Mouse (Mus musculus): ENCODE results near the gene Pga5. TPM values are rescaled to one million over a fixed set of nuclear protein-coding genes. Genes with fewer than 3 reads are reported as not detected.

The Pga5 gene
- polyA plus RNA-seq, 1 experiment, result 2.9 TPM

DNA sequence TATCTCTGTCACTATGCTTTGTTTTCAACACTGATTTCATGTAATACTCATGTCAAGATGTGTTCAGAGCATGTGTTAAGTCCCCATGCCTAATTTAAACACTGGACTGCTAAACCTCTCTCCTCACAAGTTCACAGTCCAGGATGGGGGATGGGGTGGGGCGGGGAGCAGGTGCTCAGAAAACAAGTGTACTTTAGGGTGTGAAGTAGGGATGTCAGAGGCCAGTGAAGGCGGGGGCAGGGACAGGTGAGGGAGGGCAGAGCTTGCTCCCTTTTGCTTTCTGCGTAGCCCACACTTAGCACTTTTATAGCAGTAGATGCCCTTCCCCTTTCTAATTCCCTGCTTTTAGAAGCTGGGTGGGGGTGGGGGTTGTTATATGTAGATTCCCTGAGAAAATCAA, 12.8 kb downstream of the Pga5 start:
- no peaks in the 10 kb centered on the region for H3K4me1 ChIP-seq (ENCODE audit: control insufficient read depth, insufficient read depth, low read length)
- H3K9me3 ChIP-seq (replicated peaks; ENCODE audit: control insufficient read depth, insufficient read depth, low read length, poor library complexity, severe bottlenecking), result no peaks in the 10 kb centered on the region
- no peak for TF ChIP-seq EP300 (IDR thresholded peaks at IDR 0.05; ENCODE audit: insufficient read depth, low read depth, low read length)
- no peak for TF ChIP-seq POLR2A (IDR thresholded peaks at IDR 0.05; ENCODE audit: insufficient read depth, low read length)
- no peak for TF ChIP-seq CTCF (IDR thresholded peaks at IDR 0.05; ENCODE audit: low read depth, low read length)
- H3K27me3 ChIP-seq (ENCODE audit: control insufficient read depth, insufficient read depth, low read length, poor library complexity, severe bottlenecking), result no peaks in the 10 kb centered on the region
- H3K36me3 ChIP-seq (ENCODE audit: control insufficient read depth, insufficient read depth, low read length, poor library complexity, severe bottlenecking), result no peaks in the 10 kb centered on the region
- no peak overlapping the region for H3K27ac ChIP-seq (ENCODE audit: insufficient read depth, low read length)
- H3K4me3 ChIP-seq (ENCODE audit: low read depth, low read length), result no peak overlapping the region
- no peak overlapping the region for H3K9ac ChIP-seq (ENCODE audit: low read depth, poor library complexity, severe bottlenecking)

DNA sequence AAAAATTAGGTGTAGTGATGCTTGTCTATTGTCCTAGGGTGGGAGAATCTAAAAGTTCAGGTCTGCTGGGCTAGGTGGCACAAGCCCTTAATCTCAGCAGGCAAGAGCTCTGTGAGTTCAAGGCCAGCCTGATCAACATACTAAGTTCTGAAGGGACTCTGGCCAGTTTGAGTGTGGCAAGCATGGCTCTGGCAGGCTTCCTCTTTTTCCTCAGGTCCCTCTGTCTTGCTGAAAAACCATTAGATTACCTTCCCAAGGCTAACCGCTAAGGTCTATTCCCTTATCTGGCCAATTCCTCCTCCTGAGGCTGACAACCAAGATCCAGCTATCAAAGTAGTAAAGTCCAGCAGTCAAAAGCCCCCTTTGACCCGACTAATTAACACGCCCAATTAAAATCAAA, 15.2 kb downstream of the Pga5 start:
- Histone ChIP-seq H3K27me3 (ENCODE audit: control insufficient read depth, insufficient read depth, low read length, poor library complexity, severe bottlenecking) (no peaks in the 10 kb centered on the region), H3K9ac (ENCODE audit: low read depth, poor library complexity, severe bottlenecking) (no peak overlapping the region), H3K4me1 (ENCODE audit: control insufficient read depth, insufficient read depth, low read length) (no peaks in the 10 kb centered on the region), H3K27ac (ENCODE audit: insufficient read depth, low read length) (no peak overlapping the region), H3K4me3 (ENCODE audit: low read depth, low read length) (no peak overlapping the region), H3K36me3 (ENCODE audit: control insufficient read depth, insufficient read depth, low read length, poor library complexity, severe bottlenecking) (no peaks in the 10 kb centered on the region), H3K9me3 (replicated peaks; ENCODE audit: control insufficient read depth, insufficient read depth, low read length, poor library complexity, severe bottlenecking) (no peaks in the 10 kb centered on the region)
- TF ChIP-seq EP300 (IDR thresholded peaks at IDR 0.05; ENCODE audit: insufficient read depth, low read depth, low read length) (no peak), POLR2A (IDR thresholded peaks at IDR 0.05; ENCODE audit: insufficient read depth, low read length) (no peak), CTCF (IDR thresholded peaks at IDR 0.05; ENCODE audit: low read depth, low read length) (no peak)

DNA sequence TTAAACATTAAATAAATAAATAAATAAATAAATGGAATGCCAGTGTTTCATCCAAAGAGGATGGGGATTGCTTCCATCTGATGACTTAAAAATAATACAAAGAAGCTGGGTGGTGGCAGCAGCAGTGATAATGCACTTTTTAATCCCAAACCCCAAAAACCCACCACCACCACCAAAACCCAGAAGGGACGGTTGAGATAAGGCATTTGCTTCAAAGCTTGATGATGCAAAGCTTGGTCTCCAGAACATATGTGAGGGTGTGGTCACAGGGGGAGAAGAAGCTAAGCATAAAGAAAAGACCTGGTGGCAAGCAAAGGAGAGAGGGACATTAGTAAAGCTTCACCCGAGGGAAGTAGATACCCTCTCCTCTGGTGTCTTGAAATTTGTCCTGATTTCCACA, 16.0 kb downstream of the Pga5 start:
- no peaks in the 10 kb centered on the region for H3K9me3 ChIP-seq (replicated peaks; ENCODE audit: control insufficient read depth, insufficient read depth, low read length, poor library complexity, severe bottlenecking)
- no peaks in the 10 kb centered on the region for H3K27me3 ChIP-seq (ENCODE audit: control insufficient read depth, insufficient read depth, low read length, poor library complexity, severe bottlenecking)
- H3K36me3 ChIP-seq (ENCODE audit: control insufficient read depth, insufficient read depth, low read length, poor library complexity, severe bottlenecking), result no peaks in the 10 kb centered on the region
- H3K27ac ChIP-seq (ENCODE audit: insufficient read depth, low read length), result no peak overlapping the region
- no peak for TF ChIP-seq EP300 (IDR thresholded peaks at IDR 0.05; ENCODE audit: insufficient read depth, low read depth, low read length)
- H3K9ac ChIP-seq (ENCODE audit: low read depth, poor library complexity, severe bottlenecking), result no peak overlapping the region
- H3K4me3 ChIP-seq (ENCODE audit: low read depth, low read length), result no peak overlapping the region
- H3K4me1 ChIP-seq (ENCODE audit: control insufficient read depth, insufficient read depth, low read length), result no peaks in the 10 kb centered on the region

DNA sequence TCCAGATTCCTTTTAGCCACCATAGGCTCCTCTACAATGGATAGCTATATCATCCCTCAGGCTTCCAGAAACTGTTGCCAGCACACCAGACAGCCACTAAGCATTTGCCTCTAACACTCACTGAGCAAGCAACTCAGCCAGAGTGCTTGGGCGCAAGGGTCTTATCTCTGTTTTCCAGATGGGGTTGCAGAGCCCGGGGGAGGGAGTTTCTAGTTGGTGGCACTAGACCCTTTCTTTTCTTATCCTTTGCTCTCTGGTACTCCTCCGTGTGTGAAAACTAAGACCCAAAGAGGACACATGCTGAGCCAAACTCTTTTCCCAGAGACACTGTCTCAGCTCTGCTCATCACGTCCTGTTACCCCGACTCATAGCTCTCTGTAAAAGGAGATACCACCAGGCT, 16.5 kb downstream of the Pga5 start:
- Histone ChIP-seq H3K36me3 (ENCODE audit: control insufficient read depth, insufficient read depth, low read length, poor library complexity, severe bottlenecking) (no peaks in the 10 kb centered on the region), H3K9me3 (replicated peaks; ENCODE audit: control insufficient read depth, insufficient read depth, low read length, poor library complexity, severe bottlenecking) (no peaks in the 10 kb centered on the region), H3K4me3 (ENCODE audit: low read depth, low read length) (no peak overlapping the region), H3K9ac (ENCODE audit: low read depth, poor library complexity, severe bottlenecking) (no peak overlapping the region), H3K27me3 (ENCODE audit: control insufficient read depth, insufficient read depth, low read length, poor library complexity, severe bottlenecking) (no peaks in the 10 kb centered on the region), H3K27ac (ENCODE audit: insufficient read depth, low read length) (no peak overlapping the region), H3K4me1 (ENCODE audit: control insufficient read depth, insufficient read depth, low read length) (no peaks in the 10 kb centered on the region)
- TF ChIP-seq CTCF (IDR thresholded peaks at IDR 0.05; ENCODE audit: low read depth, low read length) (no peak), POLR2A (IDR thresholded peaks at IDR 0.05; ENCODE audit: insufficient read depth, low read length) (no peak), EP300 (IDR thresholded peaks at IDR 0.05; ENCODE audit: insufficient read depth, low read depth, low read length) (no peak)

DNA sequence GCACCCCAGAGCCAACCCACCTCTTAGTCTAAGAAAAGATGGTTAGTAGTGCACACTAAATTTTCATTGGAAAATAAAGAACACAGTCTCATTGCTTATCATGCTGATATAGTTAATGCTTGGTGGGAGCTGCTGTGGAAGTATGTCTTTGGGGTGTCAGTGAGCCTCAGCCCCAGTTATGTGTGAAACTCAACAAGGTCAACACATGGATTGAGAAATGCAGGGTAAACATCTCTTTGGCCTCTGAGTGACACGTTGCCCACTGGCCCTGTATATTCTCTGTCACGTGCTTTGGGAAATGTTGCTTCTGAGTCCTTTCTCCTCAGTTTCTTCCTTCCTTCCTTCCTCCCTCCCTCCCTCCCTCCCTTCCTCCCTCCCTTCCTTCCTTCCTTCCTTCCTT, 19.5 kb downstream of the Pga5 start:
- TF ChIP-seq CTCF (IDR thresholded peaks at IDR 0.05; ENCODE audit: low read depth, low read length) (no peak), EP300 (IDR thresholded peaks at IDR 0.05; ENCODE audit: insufficient read depth, low read depth, low read length) (no peak), POLR2A (IDR thresholded peaks at IDR 0.05; ENCODE audit: insufficient read depth, low read length) (no peak)
- H3K9me3 ChIP-seq (replicated peaks; ENCODE audit: control insufficient read depth, insufficient read depth, low read length, poor library complexity, severe bottlenecking), result no peaks in the 10 kb centered on the region
- H3K27ac ChIP-seq (ENCODE audit: insufficient read depth, low read length), result no peak overlapping the region
- no peaks in the 10 kb centered on the region for H3K36me3 ChIP-seq (ENCODE audit: control insufficient read depth, insufficient read depth, low read length, poor library complexity, severe bottlenecking)
- no peaks in the 10 kb centered on the region for H3K4me1 ChIP-seq (ENCODE audit: control insufficient read depth, insufficient read depth, low read length)
- H3K4me3 ChIP-seq (ENCODE audit: low read depth, low read length), result no peak overlapping the region
- no peak overlapping the region for H3K9ac ChIP-seq (ENCODE audit: low read depth, poor library complexity, severe bottlenecking)
- no peaks in the 10 kb centered on the region for H3K27me3 ChIP-seq (ENCODE audit: control insufficient read depth, insufficient read depth, low read length, poor library complexity, severe bottlenecking)

DNA sequence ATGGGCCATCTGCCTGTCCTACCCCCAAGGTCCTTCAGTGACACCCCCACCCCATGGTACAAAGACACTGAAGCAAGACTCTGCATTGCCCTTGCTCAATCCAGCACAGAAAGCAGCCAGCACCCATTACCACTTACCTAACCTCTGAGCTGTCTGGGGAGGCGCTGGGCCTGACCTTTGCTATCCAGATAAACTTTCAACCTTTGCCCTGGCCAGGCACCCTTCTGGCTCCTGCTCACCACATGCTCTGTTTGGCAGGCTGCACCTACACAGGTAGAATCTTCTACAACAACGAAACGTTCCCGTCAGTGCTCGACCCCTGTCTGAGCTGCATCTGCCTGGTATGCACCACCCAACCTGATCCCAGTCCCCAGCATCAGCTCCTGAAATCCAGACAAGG, 20.1 kb downstream of the Pga5 start:
- no peak for TF ChIP-seq POLR2A (IDR thresholded peaks at IDR 0.05; ENCODE audit: insufficient read depth, low read length)
- no peak for TF ChIP-seq EP300 (IDR thresholded peaks at IDR 0.05; ENCODE audit: insufficient read depth, low read depth, low read length)
- TF ChIP-seq CTCF (IDR thresholded peaks at IDR 0.05; ENCODE audit: low read depth, low read length), result no peak
- Histone ChIP-seq H3K4me3 (ENCODE audit: low read depth, low read length) (no peak overlapping the region), H3K9ac (ENCODE audit: low read depth, poor library complexity, severe bottlenecking) (no peak overlapping the region), H3K27me3 (ENCODE audit: control insufficient read depth, insufficient read depth, low read length, poor library complexity, severe bottlenecking) (no peaks in the 10 kb centered on the region), H3K36me3 (ENCODE audit: control insufficient read depth, insufficient read depth, low read length, poor library complexity, severe bottlenecking) (no peaks in the 10 kb centered on the region), H3K4me1 (ENCODE audit: control insufficient read depth, insufficient read depth, low read length) (no peaks in the 10 kb centered on the region), H3K27ac (ENCODE audit: insufficient read depth, low read length) (no peak overlapping the region), H3K9me3 (replicated peaks; ENCODE audit: control insufficient read depth, insufficient read depth, low read length, poor library complexity, severe bottlenecking) (no peaks in the 10 kb centered on the region)
